Mouse (Mus musculus): Measurements from ENCODE around the gene 3110070M22Rik.

DNA sequence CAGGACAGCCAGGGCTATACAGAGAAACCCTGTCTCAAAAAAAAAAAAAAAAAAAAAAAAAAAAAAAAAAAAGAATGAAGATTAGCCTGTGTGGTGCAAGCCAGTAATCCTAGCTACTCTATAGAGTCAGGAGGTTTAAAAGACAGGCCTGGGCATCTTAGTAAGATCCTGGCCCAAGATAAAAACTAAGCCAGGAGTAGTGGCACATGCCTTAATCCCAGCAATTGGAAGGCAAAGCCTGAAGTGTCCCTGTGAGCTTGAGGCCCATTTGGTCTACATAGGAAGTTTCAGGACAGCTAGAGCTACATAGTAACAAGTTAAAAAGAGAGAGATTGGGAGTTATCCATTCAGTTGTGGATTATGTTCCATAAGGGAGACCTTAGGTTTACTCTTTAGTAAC, 33.1 kb downstream of the 3110070M22Rik start:
- TF ChIP-seq CTCF (IDR thresholded peaks at IDR 0.05; ENCODE audit: control insufficient read depth, insufficient read depth, low read length), result no peak
- no peak for TF ChIP-seq POLR2A (IDR thresholded peaks at IDR 0.05; ENCODE audit: borderline replicate concordance, control insufficient read depth, low read depth, low read length)

Data from bone marrow, adult 2 months (tissue).